Mouse (Mus musculus): ENCODE data around the gene 1110057P08Rik. TPM values are rescaled to one million over a fixed set of nuclear protein-coding genes. Genes with fewer than 3 reads are reported as not detected.

1110057P08Rik gene
- polyA plus RNA-seq (2017; shearing (Covaris generic)), result not detected

GRCm38 (mm10) chr16:89174435-89174834, at the start of gene 1110057P08Rik:
TSS of gene 1110057P08Rik (plus strand) at chr16:89174735.

GRCm38 (mm10) chr16:89140551-89140950, 34.0 kb upstream of the 1110057P08Rik start, which contains the start of gene Gm6358:
TSS of gene Gm6358 (plus strand) at chr16:89140851.

GRCm38 (mm10) chr16:89150786-89151185, 23.7 kb upstream of the 1110057P08Rik start, which contains the start of gene Gm10061:
TSS of gene Gm10061 (plus strand) at chr16:89151086.

GRCm38 (mm10) chr16:89157652-89158051, 16.9 kb upstream of the 1110057P08Rik start, which contains the start of gene Gm9789:
TSS of gene Gm9789 (plus strand) at chr16:89157952.

GRCm38 (mm10) chr16:89169190-89169589, 5.3 kb upstream of the 1110057P08Rik start, which contains the start of gene Gm7735:
TSS of gene Gm7735 (plus strand) at chr16:89169490.

GRCm38 (mm10) chr16:89205561-89205960, 31.0 kb downstream of the 1110057P08Rik start, which contains the start of gene Krtap20-2:
TSS of gene Krtap20-2 (plus strand) at chr16:89205861.

Other genes with a start within 250 kb of the 1110057P08Rik start
- not detected for gene Krtap19-9b, start 242.5 kb upstream of the 1110057P08Rik start, polyA plus RNA-seq (2017; shearing (Covaris generic))
- gene Krtap16-3, start 211.9 kb upstream of the 1110057P08Rik start, polyA plus RNA-seq (2017; shearing (Covaris generic)), result not detected
- gene Krtap22-2, start 164.0 kb upstream of the 1110057P08Rik start, polyA plus RNA-seq (2017; shearing (Covaris generic)), result not detected
- gene Gm10229, start 159.5 kb upstream of the 1110057P08Rik start, polyA plus RNA-seq (2017; shearing (Covaris generic)), result not detected
- not detected for gene Krtap6-1, start 143.0 kb upstream of the 1110057P08Rik start, polyA plus RNA-seq (2017; shearing (Covaris generic))
- gene Gm10228, start 133.3 kb upstream of the 1110057P08Rik start, polyA plus RNA-seq (2017; shearing (Covaris generic)), result not detected
- gene Krtap6-5, start 126.9 kb upstream of the 1110057P08Rik start, polyA plus RNA-seq (2017; shearing (Covaris generic)), result not detected
- gene 1110025L11Rik, start 110.7 kb upstream of the 1110057P08Rik start, polyA plus RNA-seq (2017; shearing (Covaris generic)), result not detected
- gene Krtap6-3, start 90.7 kb upstream of the 1110057P08Rik start, polyA plus RNA-seq (2017; shearing (Covaris generic)), result not detected
- gene Gm6358, start 33.9 kb upstream of the 1110057P08Rik start, polyA plus RNA-seq (2017; shearing (Covaris generic)), result not detected
- not detected for gene Gm10061, start 23.6 kb upstream of the 1110057P08Rik start, polyA plus RNA-seq (2017; shearing (Covaris generic))
- not detected for gene Gm9789, start 16.8 kb upstream of the 1110057P08Rik start, polyA plus RNA-seq (2017; shearing (Covaris generic))
- not detected for gene Gm7735, start 5.2 kb upstream of the 1110057P08Rik start, polyA plus RNA-seq (2017; shearing (Covaris generic))
- gene Krtap20-2, start 31.1 kb downstream of the 1110057P08Rik start, polyA plus RNA-seq (2017; shearing (Covaris generic)), result not detected
- not detected for gene Krtap21-1, start 229.1 kb downstream of the 1110057P08Rik start, polyA plus RNA-seq (2017; shearing (Covaris generic))
- gene Krtap6-2, start 245.4 kb downstream of the 1110057P08Rik start, polyA plus RNA-seq (2017; shearing (Covaris generic)), result not detected